Mouse (Mus musculus) stomach, postnatal 0 days (tissue): ENCODE data around the gene Pomp. TPM values are rescaled to one million over a fixed set of nuclear protein-coding genes. Genes with fewer than 3 reads are reported as not detected.

Experiments
- ATAC-seq: fragments of 200-750 bp; cut with Nextera tagmentation; 2 replicates; pipeline ENCODE4 v1.8.0; 2017; ENCODE audit not compliant: low FRiP score, low TSS enrichment
- DNase-seq: peaks from one replicate; pipeline ENCODE4 v3.0.0-alpha.2; 2016; ENCODE audit warnings: low spot score
- H3K27ac ChIP-seq: fragments of 300-500 bp; sonication (generic); replicated peaks from 2 replicates; pipeline ENCODE4 v1.5.1; 2014; ENCODE audit warnings: mild to moderate bottlenecking, control low read depth
- H3K27me3 ChIP-seq: fragments of 300-500 bp; sonication (generic); 2 replicates; pipeline ENCODE4 v1.6.1; 2014; ENCODE audit warnings: low read length; ENCODE audit not compliant: control insufficient read depth, insufficient read depth
- H3K36me3 ChIP-seq: fragments of 300-500 bp; sonication (generic); 2 replicates; pipeline ENCODE4 v1.6.1; 2014; ENCODE audit warnings: low read length, mixed read lengths; ENCODE audit not compliant: control insufficient read depth, insufficient read depth
- H3K4me1 ChIP-seq: fragments of 300-500 bp; sonication (generic); replicated peaks from 2 replicates; pipeline ENCODE4 v1.6.1; 2014; ENCODE audit warnings: antibody characterized with exemption; ENCODE audit not compliant: control insufficient read depth, insufficient read depth
- H3K4me2 ChIP-seq: fragments of 300-500 bp; sonication (generic); replicated peaks from 2 replicates; pipeline ENCODE4 v1.6.1; 2014; ENCODE audit warnings: low read depth, mild to moderate bottlenecking, control low read depth, moderate library complexity
- H3K4me3 ChIP-seq: fragments of 300-500 bp; sonication (generic); 2 replicates; pipeline ENCODE4 v1.5.1; 2014; ENCODE audit warnings: low read depth, low read length, control low read depth
- H3K9ac ChIP-seq: fragments of 300-500 bp; sonication (generic); 2 replicates; pipeline ENCODE4 v1.6.1; 2014; ENCODE audit warnings: mild to moderate bottlenecking, low read length, control low read depth, mixed read lengths
- H3K9me3 ChIP-seq: fragments of 300-500 bp; sonication (generic); 2 replicates; pipeline ENCODE4 v1.6.1; 2016; ENCODE audit warnings: low read length; ENCODE audit not compliant: control insufficient read depth
- CTCF ChIP-seq: IDR thresholded peaks from 2 replicates; pipeline ENCODE4 v1.5.1; 2016; ENCODE audit warnings: antibody characterized with exemption, low read depth, mild to moderate bottlenecking, moderate library complexity
- EP300 ChIP-seq: optimal IDR thresholded peaks from 2 replicates; pipeline ENCODE3; 2016; ENCODE audit warnings: antibody characterized with exemption
- WGBS: fragments of 180-500 bp; shearing (Covaris S2); extraction: QIAGEN DNeasy Blood & Tissue Kit; methylation state at CpG from one replicate; pipeline ENCODE4 v1.1.7; 2014; 5-methylcytosine and 5-hydroxymethylcytosine counted together
- polyA plus RNA-seq: library from polyadenylated mRNA; unstranded; fragments of >200 nt; fragmentation: Nextera tagmentation; extraction: Ambion mirVana; gene quantifications from 2 replicates; pipeline ENCODE4 v1.2.1, GENCODE M21; 2015

The Pomp gene
- polyA plus RNA-seq = 419 and 427 TPM in 2 replicates

DNA sequence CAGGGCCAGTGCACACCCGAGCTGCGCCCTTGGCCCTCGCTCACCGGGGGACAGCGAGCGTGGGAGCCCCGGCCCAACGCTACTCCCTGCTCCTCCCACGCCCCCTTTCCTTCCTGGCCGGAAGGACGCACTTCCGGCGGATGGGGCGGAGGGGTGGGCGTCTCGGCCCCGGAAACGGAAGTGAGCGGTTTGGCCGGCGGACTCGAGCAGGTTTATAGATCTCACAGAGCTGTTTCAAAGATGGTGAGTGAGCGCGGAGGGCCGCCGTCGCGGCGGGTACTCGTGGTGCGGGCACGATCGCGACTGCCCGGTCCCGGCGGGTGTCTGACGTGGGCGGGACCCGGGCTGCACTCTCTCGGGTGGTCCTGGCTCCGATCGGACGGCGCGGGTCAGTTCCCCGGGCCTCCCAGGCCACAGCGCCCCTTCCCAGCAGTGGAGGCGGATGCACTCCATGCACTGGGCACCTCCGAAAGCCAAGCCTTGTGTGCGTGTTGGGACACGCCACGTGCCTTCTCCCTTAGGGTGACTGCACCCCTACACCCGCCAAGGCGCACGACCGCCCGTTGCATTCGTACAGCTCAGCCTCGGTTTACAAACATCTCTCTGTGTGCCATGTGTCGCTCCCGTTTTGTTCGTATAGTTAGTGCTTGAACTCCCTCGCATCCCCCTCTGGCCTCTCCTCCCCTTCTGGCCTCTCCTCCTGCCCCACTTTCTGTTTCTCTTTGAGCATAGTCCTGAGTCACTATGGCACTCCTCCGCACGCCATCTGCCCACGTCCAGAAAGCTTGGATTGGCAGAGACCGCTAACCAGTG lies at the start of gene Pomp:
Pomp (plus strand) TSS at position 13 of the 813 bp plus-strand sequence.
- peak within 1 kb of the TSS; percentile 95 for H3K4me3 ChIP-seq
- no peaks in the 10 kb centered on the region for H3K27me3 ChIP-seq
- H3K4me1 ChIP-seq = no peaks in the 10 kb centered on the region
- WGBS = under 1% methylated on average over 66 of the region's 68 CpGs
- DNase-seq (peak; percentile 93), ATAC-seq (peak; percentile 94)
- H3K27ac ChIP-seq = peak within 1 kb of the TSS; percentile 94
- TF ChIP-seq CTCF (peak; percentile 31; the same call in 1 of the 2 replicates), EP300 (no peak)
- H3K9ac ChIP-seq = peak within 1 kb of the TSS; percentile 89
- peaks cover 4% of the 10 kb centered on the region; the same call in 1 of the 2 replicates for H3K36me3 ChIP-seq
- peak within 1 kb of the TSS; percentile 66 for H3K4me2 ChIP-seq
- H3K9me3 ChIP-seq = no peaks in the 10 kb centered on the region

DNA sequence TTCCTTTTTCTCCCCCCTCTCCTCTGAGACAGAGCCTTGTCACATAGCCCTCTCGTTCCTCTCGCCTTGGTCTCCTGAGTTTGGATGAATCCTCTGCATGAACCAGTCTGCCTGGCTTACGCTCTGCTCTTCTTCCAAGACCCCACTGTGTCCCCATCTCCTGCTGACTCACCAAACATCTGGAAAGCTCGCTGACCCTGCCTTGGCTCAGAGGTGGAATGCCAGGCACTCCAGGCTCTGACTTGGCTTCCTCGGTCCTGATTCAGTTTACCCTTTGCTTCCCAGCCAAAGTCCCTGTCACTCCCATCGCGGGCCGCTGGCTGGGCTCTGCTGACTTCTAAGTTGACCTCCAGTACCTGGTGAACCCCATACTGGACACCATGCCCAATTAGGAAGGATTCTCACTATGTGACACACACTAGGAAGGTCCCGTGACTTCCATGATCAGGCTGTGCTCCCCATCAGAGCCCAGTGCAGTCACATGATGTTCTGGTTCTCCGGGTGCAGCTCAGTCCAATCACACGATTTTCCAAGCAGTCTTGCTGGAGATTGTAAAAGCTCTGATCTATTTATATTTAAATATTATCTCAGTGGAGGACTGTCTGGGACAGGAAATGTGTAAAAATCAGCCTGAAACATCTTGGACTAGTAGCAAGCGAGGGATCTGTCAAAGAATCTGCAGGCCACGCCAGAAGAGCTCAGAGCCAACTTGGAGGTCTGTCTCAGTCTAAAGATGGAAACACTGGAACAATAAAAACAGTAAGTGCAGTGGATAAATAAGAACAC lies 47.8 kb upstream of the Pomp start:
- Histone ChIP-seq H3K9me3 (no peaks in the 10 kb centered on the region), H3K4me2 (no peak overlapping the region), H3K4me3 (no peak overlapping the region), H3K27ac (peak overlapping the region; percentile 30; the same call in 1 of the 2 replicates), H3K27me3 (no peaks in the 10 kb centered on the region), H3K9ac (no peak overlapping the region), H3K4me1 (no peaks in the 10 kb centered on the region), H3K36me3 (no peaks in the 10 kb centered on the region)
- DNase-seq (no peak), ATAC-seq (peak; percentile 38; the same call in 1 of the 2 replicates)
- TF ChIP-seq CTCF = no peak
- 55% methylated on average over 13 of the region's 13 CpGs for WGBS

GRCm38 (mm10) chr5:147814971-147815370 lies 45.3 kb upstream of the Pomp start:
- H3K36me3 ChIP-seq = no peaks in the 10 kb centered on the region
- no peak overlapping the region for H3K27ac ChIP-seq
- no peak overlapping the region for H3K4me2 ChIP-seq
- no peak for ATAC-seq
- H3K27me3 ChIP-seq = no peaks in the 10 kb centered on the region
- no peak overlapping the region for H3K9ac ChIP-seq
- 70% methylated on average over 13 of the region's 13 CpGs for WGBS
- no peaks in the 10 kb centered on the region for H3K4me1 ChIP-seq
- H3K9me3 ChIP-seq = no peaks in the 10 kb centered on the region
- no peak for DNase-seq
- TF ChIP-seq EP300 (no peak), CTCF (no peak)
- H3K4me3 ChIP-seq = no peak overlapping the region

DNA sequence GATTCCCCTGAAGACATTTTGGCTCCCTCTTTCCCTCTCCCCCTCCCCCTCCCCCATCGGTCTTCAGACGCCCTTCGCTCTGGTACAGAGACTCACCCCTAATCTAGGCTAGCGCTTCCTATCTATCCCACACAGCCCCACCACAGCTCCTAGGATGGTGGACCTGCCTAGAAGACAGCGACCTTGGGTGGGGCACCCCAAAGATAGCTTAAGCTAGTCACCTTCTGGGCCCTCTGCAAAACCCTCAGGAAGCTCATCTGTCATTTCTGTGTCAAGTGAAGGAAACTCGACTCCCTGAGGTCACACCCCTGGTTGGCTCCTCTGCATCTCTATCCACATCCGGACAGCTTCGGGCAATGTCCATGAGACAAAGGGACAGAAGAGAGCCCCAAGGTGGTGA lies 44.7 kb upstream of the Pomp start:
- ATAC-seq (no peak), DNase-seq (no peak)
- H3K27me3 ChIP-seq = no peaks in the 10 kb centered on the region
- no peaks in the 10 kb centered on the region for H3K4me1 ChIP-seq
- no peak overlapping the region for H3K4me3 ChIP-seq
- no peaks in the 10 kb centered on the region for H3K36me3 ChIP-seq
- H3K9me3 ChIP-seq = no peaks in the 10 kb centered on the region
- TF ChIP-seq EP300 (no peak), CTCF (no peak)
- no peak overlapping the region for H3K27ac ChIP-seq
- 70% methylated on average over 8 of the region's 8 CpGs for WGBS
- H3K4me2 ChIP-seq = no peak overlapping the region
- H3K9ac ChIP-seq = no peak overlapping the region

DNA sequence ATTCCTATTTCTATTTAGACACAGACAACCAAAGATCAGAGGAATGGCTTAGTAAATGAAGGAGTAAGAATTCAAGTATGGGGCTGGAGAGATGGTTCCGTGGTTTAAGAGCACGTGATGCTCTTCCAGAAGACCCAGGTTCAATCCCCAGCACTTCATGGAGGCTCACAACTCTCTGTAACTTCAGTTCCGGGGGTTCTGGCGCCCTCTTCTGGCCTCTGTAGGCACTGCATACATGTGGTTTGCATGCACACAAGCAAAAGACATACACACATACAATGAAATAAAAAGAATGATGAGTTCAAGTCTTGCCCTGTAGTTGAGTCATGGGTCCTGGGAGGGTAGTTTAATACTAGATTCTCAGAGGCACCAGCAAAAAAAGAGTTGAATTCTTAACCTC lies 43.8 kb upstream of the Pomp start:
- Histone ChIP-seq H3K36me3 (no peaks in the 10 kb centered on the region), H3K4me2 (no peak overlapping the region), H3K27me3 (no peaks in the 10 kb centered on the region), H3K4me3 (no peak overlapping the region), H3K9ac (no peak overlapping the region), H3K9me3 (no peaks in the 10 kb centered on the region), H3K27ac (no peak overlapping the region), H3K4me1 (no peaks in the 10 kb centered on the region)
- no peak for DNase-seq
- no peak for ATAC-seq
- 74% methylated on average over 4 of the region's 4 CpGs for WGBS
- TF ChIP-seq EP300 (no peak), CTCF (peak; percentile 41)
